Mouse (Mus musculus) kidney, embryonic 14.5 days (tissue): ENCODE results near the gene Adora1. TPM values are rescaled to one million over a fixed set of nuclear protein-coding genes. Genes with fewer than 3 reads are reported as not detected.

Experiments used
- ATAC-seq: fragments of 200-750 bp; cut with Nextera tagmentation; 2 replicates; pipeline ENCODE4 v1.8.0; 2017; ENCODE audit warnings: moderate number of reproducible peaks, mild to moderate bottlenecking, moderate TSS enrichment, moderate library complexity; ENCODE audit not compliant: low FRiP score, low TSS enrichment
- H3K27ac ChIP-seq: fragments of 300-500 bp; sonication (generic); 2 replicates; pipeline ENCODE4 v1.5.1; 2014; ENCODE audit warnings: low read depth, mild to moderate bottlenecking, low read length, moderate library complexity, mixed read lengths
- H3K27me3 ChIP-seq: fragments of 300-500 bp; sonication (generic); 2 replicates; pipeline ENCODE4 v1.6.1; 2014; ENCODE audit warnings: mild to moderate bottlenecking, low read length; ENCODE audit not compliant: control insufficient read depth, insufficient read depth
- H3K36me3 ChIP-seq: fragments of 300-500 bp; sonication (generic); 2 replicates; pipeline ENCODE4 v1.6.1; 2014; ENCODE audit warnings: low read length, mixed read lengths; ENCODE audit not compliant: control insufficient read depth, insufficient read depth
- H3K4me1 ChIP-seq: fragments of 300-500 bp; sonication (generic); 2 replicates; pipeline ENCODE4 v1.6.1; 2014; ENCODE audit warnings: low read length, mixed read lengths; ENCODE audit not compliant: control insufficient read depth, insufficient read depth
- H3K4me2 ChIP-seq: fragments of 300-500 bp; sonication (generic); replicated peaks from 2 replicates; pipeline ENCODE4 v1.6.1; 2014; ENCODE audit warnings: low read depth, mild to moderate bottlenecking, low read length
- H3K4me3 ChIP-seq: fragments of 300-500 bp; sonication (generic); 2 replicates; pipeline ENCODE4 v1.5.1; 2014; ENCODE audit warnings: mild to moderate bottlenecking, low read length
- H3K9ac ChIP-seq: fragments of 300-500 bp; sonication (generic); 2 replicates; pipeline ENCODE4 v1.6.1; 2014; ENCODE audit warnings: low read depth, mild to moderate bottlenecking, low read length, moderate library complexity
- H3K9me3 ChIP-seq: fragments of 300-500 bp; sonication (generic); 2 replicates; pipeline ENCODE4 v1.6.1; 2016; ENCODE audit warnings: low read length; ENCODE audit not compliant: control insufficient read depth
- WGBS: fragments of 180-500 bp; shearing (Covaris S2); extraction: QIAGEN DNeasy Blood & Tissue Kit; methylation state at CpG from one replicate; pipeline ENCODE4 v1.1.7; 2014; 5-methylcytosine and 5-hydroxymethylcytosine counted together
- polyA plus RNA-seq: library from polyadenylated mRNA; unstranded; fragments of >200 nt; fragmentation: Nextera tagmentation; extraction: Ambion mirVana; gene quantifications from 2 replicates; pipeline ENCODE4 v1.2.1, GENCODE M21; 2014

The Adora1 gene
- polyA plus RNA-seq, 1 experiment from 2014 or later = 3.2 TPM

GRCm38 (mm10) chr1:134195571-134195970 is 39.7 kb downstream of the Adora1 start:
- Histone ChIP-seq H3K9me3 (no peaks in the 10 kb centered on the region), H3K27ac (no peak overlapping the region), H3K9ac (no peak overlapping the region), H3K36me3 (no peaks in the 10 kb centered on the region), H3K4me1 (peaks cover 32% of the 10 kb centered on the region), H3K4me2 (no peak overlapping the region), H3K4me3 (no peak overlapping the region), H3K27me3 (no peaks in the 10 kb centered on the region; the same call in 1 of the 2 replicates)
- ATAC-seq = no peak
- 50% methylated on average over 3 of the region's 3 CpGs for WGBS

GRCm38 (mm10) chr1:134195117-134195516 is 40.1 kb downstream of the Adora1 start:
- Histone ChIP-seq H3K9ac (no peak overlapping the region), H3K27ac (no peak overlapping the region), H3K4me3 (no peak overlapping the region), H3K4me1 (peaks cover 32% of the 10 kb centered on the region), H3K27me3 (no peaks in the 10 kb centered on the region; the same call in 1 of the 2 replicates), H3K36me3 (no peaks in the 10 kb centered on the region), H3K9me3 (no peaks in the 10 kb centered on the region), H3K4me2 (no peak overlapping the region)
- 12% methylated on average over 2 of the region's 2 CpGs for WGBS
- ATAC-seq = peak; percentile 22; the same call in 1 of the 2 replicates

- peaks cover 32% of the 10 kb centered on the region for H3K4me1 ChIP-seq
- no peaks in the 10 kb centered on the region; the same call in 1 of the 2 replicates for H3K27me3 ChIP-seq
- no peak overlapping the region for H3K4me2 ChIP-seq
- 58% methylated on average over 16 of the region's 16 CpGs for WGBS
- no peak overlapping the region for H3K4me3 ChIP-seq
- H3K36me3 ChIP-seq = no peaks in the 10 kb centered on the region
- H3K9ac ChIP-seq = no peak overlapping the region
- ATAC-seq = no peak
- no peaks in the 10 kb centered on the region for H3K9me3 ChIP-seq
- no peak overlapping the region for H3K27ac ChIP-seq
These were observed 40.8 kb downstream of the Adora1 start for GRCm38 (mm10) chr1:134194298-134195022.

- Histone ChIP-seq H3K9ac (no peak overlapping the region), H3K4me2 (no peak overlapping the region)
These were observed 41.5 kb downstream of the Adora1 start for GRCm38 (mm10) chr1:134193674-134194197.

GRCm38 (mm10) chr1:134193126-134193525 is 42.1 kb downstream of the Adora1 start, which contains the start of gene Mybph:
Gene Mybph (plus strand): TSS chr1:134193448.
- 46% methylated on average over 1 of the region's 1 CpGs for WGBS
- no peak for ATAC-seq
- H3K27ac ChIP-seq = no peak within 1 kb of the TSS
- peaks cover 32% of the 10 kb centered on the region for H3K4me1 ChIP-seq
- H3K4me2 ChIP-seq = no peak within 1 kb of the TSS
- no peak within 1 kb of the TSS for H3K4me3 ChIP-seq
- H3K27me3 ChIP-seq = no peaks in the 10 kb centered on the region; the same call in 1 of the 2 replicates
- no peak within 1 kb of the TSS for H3K9ac ChIP-seq
- H3K9me3 ChIP-seq = no peaks in the 10 kb centered on the region
- no peaks in the 10 kb centered on the region for H3K36me3 ChIP-seq

More at GRCm38 (mm10) chr1:134193674-134194197, 41.5 kb downstream of the Adora1 start:
- Histone ChIP-seq H3K9me3 (no peaks in the 10 kb centered on the region), H3K27me3 (no peaks in the 10 kb centered on the region; the same call in 1 of the 2 replicates), H3K4me1 (peaks cover 32% of the 10 kb centered on the region), H3K27ac (no peak overlapping the region), H3K4me3 (no peak overlapping the region), H3K36me3 (no peaks in the 10 kb centered on the region)
- no peak for ATAC-seq
- WGBS = 41% methylated on average over 7 of the region's 7 CpGs

GRCm38 (mm10) chr1:134192024-134192423 is 43.2 kb downstream of the Adora1 start:
- Histone ChIP-seq H3K36me3 (no peaks in the 10 kb centered on the region), H3K4me2 (no peak overlapping the region), H3K4me1 (peaks cover 32% of the 10 kb centered on the region), H3K4me3 (no peak overlapping the region), H3K9ac (no peak overlapping the region), H3K9me3 (no peaks in the 10 kb centered on the region), H3K27me3 (no peaks in the 10 kb centered on the region; the same call in 1 of the 2 replicates), H3K27ac (no peak overlapping the region)
- 43% methylated on average over 4 of the region's 4 CpGs for WGBS
- no peak for ATAC-seq

- H3K4me3 ChIP-seq = no peak overlapping the region
- H3K36me3 ChIP-seq = no peaks in the 10 kb centered on the region
- H3K4me2 ChIP-seq = no peak overlapping the region
- WGBS = 76% methylated on average over 5 of the region's 5 CpGs
- no peaks in the 10 kb centered on the region for H3K9me3 ChIP-seq
- H3K4me1 ChIP-seq = peaks cover 31% of the 10 kb centered on the region
- H3K27ac ChIP-seq = no peak overlapping the region
- no peak for ATAC-seq
- H3K27me3 ChIP-seq = no peaks in the 10 kb centered on the region; the same call in 1 of the 2 replicates
- no peak overlapping the region for H3K9ac ChIP-seq
These were observed 44.0 kb downstream of the Adora1 start for GRCm38 (mm10) chr1:134191192-134191591.

- Histone ChIP-seq H3K4me3 (no peak overlapping the region), H3K9me3 (no peaks in the 10 kb centered on the region), H3K4me2 (no peak overlapping the region), H3K9ac (no peak overlapping the region), H3K27me3 (no peaks in the 10 kb centered on the region; the same call in 1 of the 2 replicates), H3K27ac (no peak overlapping the region), H3K36me3 (no peaks in the 10 kb centered on the region), H3K4me1 (peaks cover 13% of the 10 kb centered on the region)
- 33% methylated on average over 12 of the region's 12 CpGs for WGBS
- no peak for ATAC-seq
These were observed 46.1 kb downstream of the Adora1 start for GRCm38 (mm10) chr1:134188989-134189729.
